Mouse (Mus musculus) intestine, embryonic 16.5 days (tissue): ENCODE measurements at regions not wholly inside any gene's neighbourhood (a gene's known extent, or its start where the extent isn't known, plus 50 kb on each side); places are given as distances from the start of the nearest gene placed in this dataset.
A peak's percentile ranks its signal among the peaks of the same experiment; 100 is the strongest.

Experiments used
- ATAC-seq: fragments of 200-750 bp; cut with Nextera tagmentation; 2 replicates; pipeline ENCODE4 v1.8.0; 2017; ENCODE audit warnings: moderate TSS enrichment, moderate library complexity
- H3K27ac ChIP-seq: fragments of 300-500 bp; sonication (generic); 2 replicates; pipeline ENCODE4 v1.5.1; 2014; ENCODE audit warnings: mild to moderate bottlenecking, low read length
- H3K27me3 ChIP-seq: fragments of 300-500 bp; sonication (generic); replicated peaks from 2 replicates; pipeline ENCODE4 v1.6.1; 2014; ENCODE audit warnings: low read length, control low read depth, mixed read lengths; ENCODE audit not compliant: control insufficient read depth, insufficient read depth
- H3K36me3 ChIP-seq: fragments of 300-500 bp; sonication (generic); 2 replicates; pipeline ENCODE4 v1.6.1; 2014; ENCODE audit warnings: low read length, control low read depth; ENCODE audit not compliant: control insufficient read depth, insufficient read depth
- H3K4me1 ChIP-seq: fragments of 300-500 bp; sonication (generic); 2 replicates; pipeline ENCODE4 v1.6.1; 2014; ENCODE audit warnings: low read length, control low read depth, mixed read lengths; ENCODE audit not compliant: control insufficient read depth, insufficient read depth
- H3K4me2 ChIP-seq: fragments of 300-500 bp; sonication (generic); 2 replicates; pipeline ENCODE4 v1.6.1; 2014; ENCODE audit warnings: low read depth, low read length, control low read depth
- H3K4me3 ChIP-seq: fragments of 300-500 bp; sonication (generic); 2 replicates; pipeline ENCODE4 v1.5.1; 2014; ENCODE audit warnings: mild to moderate bottlenecking, low read length
- H3K9ac ChIP-seq: fragments of 300-500 bp; sonication (generic); 2 replicates; pipeline ENCODE4 v1.6.1; 2014; ENCODE audit warnings: low read depth, low read length
- H3K9me3 ChIP-seq: fragments of 300-500 bp; sonication (generic); 2 replicates; pipeline ENCODE4 v1.6.1; 2016; ENCODE audit warnings: low read length, control low read depth; ENCODE audit not compliant: control insufficient read depth
- WGBS: fragments of 180-500 bp; shearing (Covaris S2); extraction: QIAGEN DNeasy Blood & Tissue Kit; methylation state at CpG from one replicate; pipeline ENCODE4 v1.1.7; 2014; 5-methylcytosine and 5-hydroxymethylcytosine counted together

- Histone ChIP-seq H3K27me3 (no peaks in the 10 kb centered on the region), H3K4me3 (no peak overlapping the region), H3K4me2 (no peak overlapping the region), H3K4me1 (no peaks in the 10 kb centered on the region), H3K36me3 (no peaks in the 10 kb centered on the region), H3K9me3 (no peaks in the 10 kb centered on the region), H3K9ac (no peak overlapping the region), H3K27ac (no peak overlapping the region)
- ATAC-seq, result no peak
- WGBS, result 58% methylated on average over 5 of the region's 5 CpGs
These were observed 613.1 kb upstream of the Auts2 start for GRCm38 (mm10) chr5:133156115-133156857.

- Histone ChIP-seq H3K27ac (no peak overlapping the region), H3K36me3 (no peaks in the 10 kb centered on the region), H3K27me3 (no peaks in the 10 kb centered on the region), H3K4me3 (no peak overlapping the region), H3K4me1 (no peaks in the 10 kb centered on the region), H3K4me2 (no peak overlapping the region), H3K9me3 (no peaks in the 10 kb centered on the region), H3K9ac (no peak overlapping the region)
- ATAC-seq, result no peak
These were observed 602.9 kb upstream of the Auts2 start for GRCm38 (mm10) chr5:133145996-133146395.

GRCm38 (mm10) chr5:133143679-133144078 is 600.5 kb upstream of the Auts2 start:
- no peak overlapping the region for H3K9ac ChIP-seq
- 97% methylated on average over 1 of the region's 1 CpGs for WGBS
- H3K27ac ChIP-seq, result no peak overlapping the region
- H3K27me3 ChIP-seq, result no peaks in the 10 kb centered on the region
- no peak overlapping the region for H3K4me3 ChIP-seq
- no peaks in the 10 kb centered on the region for H3K36me3 ChIP-seq
- ATAC-seq, result no peak
- H3K4me2 ChIP-seq, result no peak overlapping the region
- no peaks in the 10 kb centered on the region for H3K4me1 ChIP-seq
- no peaks in the 10 kb centered on the region for H3K9me3 ChIP-seq

GRCm38 (mm10) chr5:133142401-133143115 is 599.4 kb upstream of the Auts2 start:
- Histone ChIP-seq H3K4me3 (no peak overlapping the region), H3K27me3 (no peaks in the 10 kb centered on the region), H3K27ac (no peak overlapping the region), H3K4me2 (no peak overlapping the region), H3K9ac (no peak overlapping the region), H3K4me1 (no peaks in the 10 kb centered on the region), H3K9me3 (no peaks in the 10 kb centered on the region), H3K36me3 (no peaks in the 10 kb centered on the region)
- WGBS, result 37% methylated on average over 11 of the region's 11 CpGs
- ATAC-seq, result no peak

- Histone ChIP-seq H3K4me2 (no peak overlapping the region), H3K27me3 (no peaks in the 10 kb centered on the region), H3K9me3 (no peaks in the 10 kb centered on the region), H3K4me1 (no peaks in the 10 kb centered on the region), H3K9ac (no peak overlapping the region), H3K27ac (no peak overlapping the region), H3K4me3 (no peak overlapping the region), H3K36me3 (no peaks in the 10 kb centered on the region)
- 79% methylated on average over 2 of the region's 2 CpGs for WGBS
- ATAC-seq, result no peak
These were observed 587.9 kb upstream of the Auts2 start for GRCm38 (mm10) chr5:133131042-133131441.

GRCm38 (mm10) chr5:133130316-133130715 is 587.2 kb upstream of the Auts2 start:
- Histone ChIP-seq H3K9me3 (no peaks in the 10 kb centered on the region), H3K4me1 (no peaks in the 10 kb centered on the region), H3K4me2 (no peak overlapping the region), H3K36me3 (no peaks in the 10 kb centered on the region), H3K27ac (no peak overlapping the region), H3K9ac (no peak overlapping the region), H3K27me3 (no peaks in the 10 kb centered on the region), H3K4me3 (no peak overlapping the region)
- WGBS, result 82% methylated on average over 6 of the region's 6 CpGs
- ATAC-seq, result no peak

- Histone ChIP-seq H3K27me3 (no peaks in the 10 kb centered on the region), H3K4me2 (no peak overlapping the region), H3K9me3 (no peaks in the 10 kb centered on the region), H3K4me3 (no peak overlapping the region), H3K4me1 (no peaks in the 10 kb centered on the region), H3K27ac (no peak overlapping the region), H3K36me3 (no peaks in the 10 kb centered on the region), H3K9ac (no peak overlapping the region)
- WGBS, result 87% methylated on average over 2 of the region's 2 CpGs
- no peak for ATAC-seq
These were observed 581.1 kb upstream of the Auts2 start for GRCm38 (mm10) chr5:133124223-133124622.

GRCm38 (mm10) chr5:133113946-133114345 is 570.8 kb upstream of the Auts2 start:
- Histone ChIP-seq H3K4me1 (no peaks in the 10 kb centered on the region), H3K27ac (no peak overlapping the region), H3K4me3 (no peak overlapping the region), H3K4me2 (no peak overlapping the region), H3K27me3 (no peaks in the 10 kb centered on the region), H3K9ac (no peak overlapping the region), H3K36me3 (no peaks in the 10 kb centered on the region), H3K9me3 (no peaks in the 10 kb centered on the region)
- no peak for ATAC-seq
- WGBS, result 88% methylated on average over 4 of the region's 4 CpGs

GRCm38 (mm10) chr5:133113183-133113582 is 570.0 kb upstream of the Auts2 start:
- H3K27ac ChIP-seq, result no peak overlapping the region
- 49% methylated on average over 2 of the region's 2 CpGs for WGBS
- H3K9me3 ChIP-seq, result no peaks in the 10 kb centered on the region
- H3K9ac ChIP-seq, result no peak overlapping the region
- no peak overlapping the region for H3K4me2 ChIP-seq
- H3K4me3 ChIP-seq, result no peak overlapping the region
- ATAC-seq, result peak; percentile 88
- no peaks in the 10 kb centered on the region for H3K36me3 ChIP-seq
- no peaks in the 10 kb centered on the region for H3K27me3 ChIP-seq
- no peaks in the 10 kb centered on the region for H3K4me1 ChIP-seq
